Mouse (Mus musculus) limb, embryonic 13.5 days (tissue): ENCODE data around the gene 0610037L13Rik. TPM values are rescaled to one million over a fixed set of nuclear protein-coding genes. Genes with fewer than 3 reads are reported as not detected.

Experiments used
- ATAC-seq: fragments of 200-750 bp; cut with Nextera tagmentation; 2 replicates; pipeline ENCODE4 v1.8.0; 2017; ENCODE audit warnings: low read depth, moderate number of reproducible peaks, moderate TSS enrichment; ENCODE audit not compliant: low FRiP score
- H3K27ac ChIP-seq: fragments of 300-500 bp; sonication (generic); 2 replicates; pipeline ENCODE4 v1.5.1; 2015; ENCODE audit warnings: inconsistent platforms, mild to moderate bottlenecking, moderate library complexity
- H3K27me3 ChIP-seq: fragments of 300-500 bp; sonication (generic); 2 replicates; pipeline ENCODE4 v1.6.1; 2015; ENCODE audit warnings: mild to moderate bottlenecking, inconsistent platforms
- H3K36me3 ChIP-seq: fragments of 300-500 bp; sonication (generic); 2 replicates; pipeline ENCODE4 v1.6.1; 2015; ENCODE audit warnings: inconsistent platforms, mild to moderate bottlenecking, moderate library complexity
- H3K4me1 ChIP-seq: fragments of 300-500 bp; sonication (generic); 2 replicates; pipeline ENCODE4 v1.6.1; 2015; ENCODE audit warnings: inconsistent platforms
- H3K4me2 ChIP-seq: fragments of 300-500 bp; sonication (generic); replicated peaks from 2 replicates; pipeline ENCODE4 v1.6.1; 2015; ENCODE audit warnings: inconsistent platforms, mild to moderate bottlenecking, moderate library complexity
- H3K4me3 ChIP-seq: fragments of 300-500 bp; sonication (generic); 2 replicates; pipeline ENCODE4 v1.5.1; 2015; ENCODE audit warnings: moderate library complexity, mild to moderate bottlenecking, inconsistent platforms
- H3K9ac ChIP-seq: fragments of 300-500 bp; sonication (generic); 2 replicates; pipeline ENCODE4 v1.6.1; 2015; ENCODE audit warnings: mild to moderate bottlenecking, inconsistent platforms
- H3K9me3 ChIP-seq: fragments of 300-500 bp; sonication (generic); 2 replicates; pipeline ENCODE4 v1.6.1; 2016; ENCODE audit warnings: inconsistent platforms
- WGBS: fragments of 180-500 bp; shearing (Covaris S2); methylation state at CpG from one replicate; pipeline ENCODE4 v1.1.7; 2015; 5-methylcytosine and 5-hydroxymethylcytosine counted together
- polyA plus RNA-seq: library from polyadenylated mRNA; unstranded; fragments of >200 nt; fragmentation: Nextera tagmentation; extraction: Ambion mirVana; gene quantifications from 2 replicates; pipeline ENCODE4 v1.2.1, GENCODE M21; 2015

0610037L13Rik gene
- polyA plus RNA-seq, 1 experiment from 2014 or later, result 148 TPM

DNA sequence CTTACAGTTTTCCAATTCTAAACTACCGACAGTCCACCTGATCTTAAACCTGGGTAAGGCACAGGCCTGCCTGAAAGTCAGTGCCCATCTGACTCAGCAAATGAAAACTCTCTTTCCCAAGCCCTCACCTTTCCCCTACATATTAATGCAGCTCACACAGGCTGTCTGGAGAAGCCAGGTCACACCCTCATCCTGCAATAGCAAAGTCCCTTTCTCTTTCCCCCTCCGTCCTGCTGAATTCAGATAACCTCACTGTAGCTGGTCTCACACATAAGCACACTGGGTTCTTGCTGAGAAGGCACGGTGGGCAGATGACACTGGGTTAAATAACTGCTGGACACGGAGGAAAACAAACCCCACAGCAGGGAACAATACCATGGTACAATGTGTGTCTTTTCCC is 32.3 kb downstream of the 0610037L13Rik start:
- Histone ChIP-seq H3K4me3 (peak overlapping the region; percentile 80; the same call in 1 of the 2 replicates), H3K4me1 (peaks cover 21% of the 10 kb centered on the region), H3K27ac (no peak overlapping the region), H3K9ac (no peak overlapping the region), H3K36me3 (peaks cover 7% of the 10 kb centered on the region; the same call in 1 of the 2 replicates), H3K9me3 (no peaks in the 10 kb centered on the region), H3K27me3 (no peaks in the 10 kb centered on the region), H3K4me2 (peak overlapping the region; percentile 76)
- ATAC-seq, result no peak
- WGBS, result 74% methylated on average over 4 of the region's 4 CpGs

DNA sequence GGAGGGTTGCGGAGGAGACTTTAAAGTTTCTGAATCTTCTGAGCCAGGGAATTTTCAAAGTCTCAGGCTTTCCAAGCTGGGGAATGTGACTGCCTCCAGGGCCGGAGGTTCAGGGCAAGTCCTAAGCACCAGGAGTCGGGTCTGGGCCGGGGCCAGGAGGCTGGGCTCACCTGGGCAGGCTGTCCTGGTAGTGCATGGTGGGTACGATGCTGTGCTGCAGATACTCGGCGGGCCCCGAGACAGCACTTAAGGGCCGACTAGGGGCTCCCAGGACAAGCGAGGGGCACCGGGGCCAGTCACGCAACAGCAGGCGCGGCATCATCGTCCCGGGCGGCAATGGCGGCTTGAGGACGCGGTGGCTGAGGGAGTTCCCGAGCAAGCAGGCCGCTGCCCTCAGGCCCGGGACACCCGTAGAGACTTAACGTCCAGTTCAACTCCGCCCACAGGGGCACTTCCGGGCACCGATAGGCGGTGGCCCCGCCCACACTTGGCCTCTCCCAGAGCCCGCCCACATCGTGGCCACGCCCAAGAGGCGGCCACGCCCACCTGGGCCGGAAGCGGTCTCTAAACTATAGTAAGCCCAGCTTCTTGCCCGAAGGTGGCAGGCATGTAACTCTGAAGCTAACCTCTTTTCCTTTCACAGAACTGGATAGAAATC is 33.7 kb downstream of the 0610037L13Rik start, which contains the start of gene Cpt2:
Cpt2 (minus strand) TSS at position 466 of the 658 bp plus-strand sequence.
- Histone ChIP-seq H3K27ac (peak within 1 kb of the TSS; percentile 79; the same call in 1 of the 2 replicates), H3K4me2 (peak within 1 kb of the TSS; percentile 76), H3K4me3 (peak within 1 kb of the TSS; percentile 80), H3K9ac (peak within 1 kb of the TSS; percentile 86), H3K27me3 (no peaks in the 10 kb centered on the region), H3K36me3 (peaks cover 7% of the 10 kb centered on the region; the same call in 1 of the 2 replicates), H3K4me1 (peaks cover 21% of the 10 kb centered on the region), H3K9me3 (no peaks in the 10 kb centered on the region)
- peak; percentile 91 for ATAC-seq
- WGBS, result under 1% methylated on average over 38 of the region's 38 CpGs

DNA sequence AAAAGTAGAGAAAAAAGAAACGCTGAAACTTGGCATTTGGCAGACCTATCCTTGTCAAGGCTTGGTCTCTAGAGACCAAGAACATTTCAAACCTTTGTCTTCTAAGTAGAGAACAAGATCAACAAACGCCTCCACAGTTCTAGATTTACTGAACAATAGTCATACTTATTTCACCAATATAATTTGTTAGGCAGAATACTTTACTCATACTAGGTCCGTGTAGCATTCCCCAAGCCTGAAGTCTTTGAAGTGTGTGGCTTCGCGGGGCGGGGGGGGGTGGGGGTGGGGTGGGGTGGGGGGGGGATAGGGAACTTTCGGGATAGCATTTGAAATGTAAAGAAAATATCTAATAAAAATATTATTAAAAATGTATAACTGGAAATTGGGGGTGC is 34.2 kb downstream of the 0610037L13Rik start:
- peak; percentile 45 for ATAC-seq
- Histone ChIP-seq H3K4me3 (peak overlapping the region; percentile 80), H3K9ac (peak overlapping the region; percentile 86), H3K36me3 (peaks cover 6% of the 10 kb centered on the region; the same call in 1 of the 2 replicates), H3K27me3 (no peaks in the 10 kb centered on the region), H3K9me3 (no peaks in the 10 kb centered on the region), H3K4me2 (peak overlapping the region; percentile 76), H3K4me1 (peaks cover 21% of the 10 kb centered on the region), H3K27ac (no peak overlapping the region)
- 53% methylated on average over 7 of the region's 7 CpGs for WGBS

DNA sequence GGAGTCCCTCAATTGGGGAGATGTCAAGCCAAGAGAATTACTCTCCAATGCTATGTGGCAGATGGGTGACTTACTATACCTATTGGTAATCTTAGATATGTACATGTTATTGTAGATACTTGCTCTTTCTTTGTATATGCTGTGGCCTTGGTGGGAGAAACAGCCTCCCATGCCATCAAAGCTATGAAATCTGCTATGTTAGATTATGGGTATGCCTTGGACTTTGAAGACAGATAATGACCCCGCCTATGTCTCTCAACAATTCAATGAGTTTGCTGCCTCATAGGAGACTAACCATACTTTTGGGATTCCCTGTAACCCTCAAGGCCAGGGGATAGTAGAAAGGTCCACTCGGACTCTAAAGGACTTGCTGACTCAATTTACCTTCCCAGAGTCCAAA is 38.7 kb downstream of the 0610037L13Rik start:
- whole genome bisulfite sequencing, result 69% methylated on average over 2 of the region's 2 CpGs
- no peaks in the 10 kb centered on the region for H3K36me3 ChIP-seq
- H3K9me3 ChIP-seq, result no peaks in the 10 kb centered on the region
- no peaks in the 10 kb centered on the region for H3K4me1 ChIP-seq
- H3K4me3 ChIP-seq, result no peak overlapping the region
- ATAC-seq, result no peak
- H3K27me3 ChIP-seq, result no peaks in the 10 kb centered on the region
- no peak overlapping the region for H3K4me2 ChIP-seq
- H3K9ac ChIP-seq, result no peak overlapping the region
- H3K27ac ChIP-seq, result no peak overlapping the region

DNA sequence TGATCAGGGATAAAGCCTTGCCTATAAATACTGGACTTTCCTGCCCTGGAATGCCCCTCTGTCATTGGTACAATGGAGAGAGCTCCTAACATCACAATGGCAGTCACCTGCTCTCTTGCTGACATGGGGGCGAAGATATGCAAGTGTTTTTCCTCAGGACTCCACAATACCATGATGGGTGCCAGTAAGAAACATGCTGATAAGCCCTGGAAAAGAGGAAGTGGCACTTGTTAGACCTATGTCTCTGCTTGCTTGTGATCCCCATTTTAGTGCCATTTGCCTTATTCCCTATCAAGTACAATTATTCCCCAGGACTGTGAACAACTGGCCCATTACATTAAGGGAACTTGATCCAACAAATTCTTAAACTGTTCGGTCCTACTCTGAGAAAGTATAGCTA is 39.1 kb downstream of the 0610037L13Rik start:
- Histone ChIP-seq H3K9ac (no peak overlapping the region), H3K4me3 (no peak overlapping the region), H3K27me3 (no peaks in the 10 kb centered on the region), H3K4me1 (no peaks in the 10 kb centered on the region), H3K36me3 (no peaks in the 10 kb centered on the region), H3K27ac (no peak overlapping the region), H3K4me2 (no peak overlapping the region), H3K9me3 (no peaks in the 10 kb centered on the region)
- no peak for ATAC-seq
- 84% methylated on average over 2 of the region's 2 CpGs for WGBS

DNA sequence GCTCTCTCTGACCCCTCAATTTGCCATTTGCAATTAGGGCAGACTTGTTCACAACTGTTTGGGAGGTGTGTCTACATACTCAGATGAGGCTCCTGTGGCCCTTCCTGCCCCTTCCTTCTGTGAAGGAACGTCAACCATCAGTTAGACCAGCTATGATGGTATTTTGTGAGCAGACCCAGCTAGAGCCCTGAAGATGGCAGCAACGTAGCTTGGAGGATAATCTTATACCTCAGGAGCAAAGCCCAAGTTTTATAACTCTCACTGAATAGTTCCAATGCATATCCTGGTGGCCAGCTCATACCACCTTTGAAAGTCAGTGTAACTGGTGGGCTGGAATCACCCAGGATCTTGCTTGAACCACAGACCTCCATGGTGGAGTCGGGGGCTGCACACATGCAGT is 41.8 kb downstream of the 0610037L13Rik start:
- Histone ChIP-seq H3K4me1 (no peaks in the 10 kb centered on the region), H3K27ac (no peak overlapping the region), H3K27me3 (no peaks in the 10 kb centered on the region), H3K4me2 (no peak overlapping the region), H3K9ac (no peak overlapping the region), H3K4me3 (no peak overlapping the region), H3K36me3 (no peaks in the 10 kb centered on the region), H3K9me3 (no peaks in the 10 kb centered on the region)
- 78% methylated on average over 3 of the region's 3 CpGs for WGBS
- ATAC-seq, result no peak

DNA sequence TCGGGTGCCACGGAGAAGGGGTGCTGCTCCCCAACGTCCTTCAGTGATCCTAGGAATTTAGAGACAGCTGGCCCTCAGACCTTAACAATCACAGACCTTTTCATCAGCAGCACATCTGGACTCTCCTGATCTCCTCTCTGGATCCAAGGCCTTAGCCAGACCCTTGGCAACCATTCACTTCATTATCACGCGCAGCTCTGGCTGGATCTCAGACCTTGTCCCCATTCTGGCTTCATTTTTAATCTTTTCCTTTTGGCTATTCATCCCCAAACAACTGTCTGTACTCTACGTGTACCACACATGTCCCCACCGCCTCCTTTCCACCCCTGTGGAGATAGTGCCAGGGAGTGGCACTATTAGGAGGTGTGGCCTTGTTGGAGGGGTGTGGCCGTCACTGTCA is 43.6 kb downstream of the 0610037L13Rik start:
- Histone ChIP-seq H3K27me3 (no peaks in the 10 kb centered on the region), H3K9ac (no peak overlapping the region), H3K4me2 (no peak overlapping the region), H3K9me3 (no peaks in the 10 kb centered on the region), H3K4me1 (no peaks in the 10 kb centered on the region), H3K27ac (no peak overlapping the region), H3K4me3 (no peak overlapping the region), H3K36me3 (no peaks in the 10 kb centered on the region)
- no peak for ATAC-seq
- 81% methylated on average over 8 of the region's 8 CpGs for WGBS

DNA sequence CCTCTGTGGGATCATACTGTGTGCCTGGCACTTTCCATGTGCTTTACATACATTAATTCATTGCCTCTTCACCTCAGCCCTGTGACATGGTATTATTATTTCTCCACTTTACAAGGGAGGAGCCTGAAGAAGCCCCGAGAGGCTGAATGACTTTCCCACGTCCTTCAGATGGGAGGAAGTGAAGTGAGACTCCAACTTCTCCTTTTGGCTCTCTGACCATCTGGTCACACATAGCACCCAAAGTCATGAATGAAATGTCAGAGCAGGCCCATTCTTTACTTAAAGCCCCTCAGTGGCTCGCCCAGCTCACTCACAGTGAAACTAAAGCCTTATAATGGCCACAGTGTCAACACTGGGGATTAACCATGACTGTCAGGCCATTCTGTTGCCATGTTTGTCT is 45.6 kb downstream of the 0610037L13Rik start:
- 58% methylated on average over 3 of the region's 3 CpGs for WGBS

DNA sequence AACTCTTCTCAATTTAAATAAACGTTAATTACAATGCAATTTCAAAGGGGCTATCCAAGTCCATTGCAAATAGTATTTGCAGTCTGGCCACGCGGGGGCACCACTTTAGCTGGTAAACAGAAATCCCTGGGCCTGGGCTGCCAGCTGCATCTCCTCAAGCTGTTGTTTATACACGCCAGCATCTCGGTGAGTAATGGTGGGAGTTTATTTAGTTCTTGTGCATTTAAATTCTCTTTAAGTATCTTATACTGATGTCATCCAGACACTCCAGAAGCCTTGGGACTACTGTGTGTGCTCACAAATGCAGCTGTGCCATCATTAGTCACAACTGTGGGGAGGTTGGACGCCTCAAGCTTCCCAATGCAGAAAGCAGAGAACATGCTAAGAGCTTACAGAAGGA is 47.7 kb downstream of the 0610037L13Rik start:
- no peak overlapping the region for H3K4me2 ChIP-seq
- no peaks in the 10 kb centered on the region for H3K27me3 ChIP-seq
- H3K36me3 ChIP-seq, result no peaks in the 10 kb centered on the region
- H3K4me1 ChIP-seq, result no peaks in the 10 kb centered on the region
- no peaks in the 10 kb centered on the region for H3K9me3 ChIP-seq
- no peak overlapping the region for H3K27ac ChIP-seq
- no peak overlapping the region for H3K9ac ChIP-seq
- WGBS, result 23% methylated on average over 6 of the region's 6 CpGs
- H3K4me3 ChIP-seq, result no peak overlapping the region
- no peak for ATAC-seq

More for the DNA sequence above, 45.6 kb downstream of the 0610037L13Rik start:
- no peak overlapping the region for H3K9ac ChIP-seq
- ATAC-seq, result no peak
- no peak overlapping the region for H3K4me3 ChIP-seq
- H3K27me3 ChIP-seq, result no peaks in the 10 kb centered on the region
- no peak overlapping the region for H3K27ac ChIP-seq
- H3K4me1 ChIP-seq, result no peaks in the 10 kb centered on the region
- H3K9me3 ChIP-seq, result no peaks in the 10 kb centered on the region
- H3K4me2 ChIP-seq, result no peak overlapping the region
- no peaks in the 10 kb centered on the region for H3K36me3 ChIP-seq

DNA sequence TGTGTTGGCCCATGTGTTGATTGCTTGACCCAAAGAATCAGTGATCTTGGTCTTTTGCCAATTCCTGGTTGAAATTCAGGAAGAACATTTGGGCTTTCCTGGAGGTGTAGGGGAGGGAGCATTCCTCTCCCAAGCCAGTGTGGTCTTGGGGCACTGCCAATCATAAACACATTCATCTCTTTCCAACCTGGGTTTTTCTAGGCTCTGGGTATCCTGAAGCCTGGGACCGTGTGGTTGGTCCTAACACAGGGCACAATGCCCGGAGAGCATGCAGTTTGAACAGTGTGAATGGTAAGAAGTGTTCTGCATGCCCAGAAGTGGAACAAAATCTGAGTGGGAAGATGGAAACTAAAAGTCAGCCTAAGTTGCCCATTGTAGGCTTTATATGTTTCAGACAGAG is 48.5 kb downstream of the 0610037L13Rik start:
- WGBS, result 78% methylated on average over 2 of the region's 2 CpGs
- Histone ChIP-seq H3K4me2 (no peak overlapping the region), H3K36me3 (no peaks in the 10 kb centered on the region), H3K27me3 (no peaks in the 10 kb centered on the region), H3K27ac (no peak overlapping the region), H3K9ac (no peak overlapping the region), H3K4me3 (no peak overlapping the region), H3K9me3 (no peaks in the 10 kb centered on the region), H3K4me1 (no peaks in the 10 kb centered on the region)
- ATAC-seq, result no peak

DNA sequence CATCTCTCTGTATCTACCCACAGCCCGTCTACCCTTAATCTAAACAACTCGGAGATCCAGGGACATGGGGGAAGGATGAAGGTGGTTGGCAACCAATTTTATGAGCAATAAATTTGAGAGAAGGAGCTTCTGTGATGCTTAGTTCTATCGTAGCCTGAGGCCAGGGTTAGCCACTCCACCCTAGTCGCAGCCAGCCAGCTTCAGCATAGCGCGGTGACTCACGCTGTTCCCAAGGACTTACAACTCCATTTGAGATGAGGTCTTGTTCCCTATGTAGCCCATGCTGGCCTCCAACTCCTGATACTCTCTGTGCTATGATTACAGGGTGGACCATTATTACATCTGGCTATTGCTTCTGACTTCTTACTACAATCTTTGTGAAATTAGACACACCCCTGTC is 53.1 kb downstream of the 0610037L13Rik start:
- Histone ChIP-seq H3K36me3 (no peaks in the 10 kb centered on the region), H3K27ac (no peak overlapping the region), H3K9ac (no peak overlapping the region), H3K4me3 (no peak overlapping the region), H3K4me1 (no peaks in the 10 kb centered on the region), H3K27me3 (no peaks in the 10 kb centered on the region), H3K4me2 (no peak overlapping the region), H3K9me3 (no peaks in the 10 kb centered on the region)
- ATAC-seq, result no peak
- WGBS, result 79% methylated on average over 7 of the region's 7 CpGs

DNA sequence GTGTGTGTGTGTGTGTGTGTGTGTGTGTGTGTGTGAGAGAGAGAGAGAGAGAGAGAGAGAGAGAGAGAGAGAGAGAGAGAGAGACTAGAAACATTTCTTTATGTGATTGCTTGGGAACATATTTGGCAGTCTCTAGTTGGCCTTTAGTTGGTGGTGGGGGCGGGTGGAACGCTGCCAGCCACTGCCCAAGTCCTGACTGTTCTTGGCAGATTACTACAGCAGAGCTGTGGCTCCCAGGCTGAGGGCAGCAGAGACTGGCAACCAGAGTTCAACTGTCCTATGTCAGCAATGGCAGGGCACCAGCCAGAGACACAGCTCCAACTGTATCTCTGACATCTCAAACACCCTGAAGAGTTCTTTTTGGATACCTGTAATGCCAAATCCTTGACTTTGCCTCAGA is 54.5 kb downstream of the 0610037L13Rik start:
- no peak for ATAC-seq
- Histone ChIP-seq H3K4me3 (no peak overlapping the region), H3K36me3 (no peaks in the 10 kb centered on the region), H3K27me3 (no peaks in the 10 kb centered on the region), H3K9me3 (no peaks in the 10 kb centered on the region), H3K4me2 (no peak overlapping the region), H3K4me1 (no peaks in the 10 kb centered on the region), H3K9ac (no peak overlapping the region), H3K27ac (no peak overlapping the region)
- 80% methylated on average over 2 of the region's 2 CpGs for WGBS
